Mouse (Mus musculus) left cerebral cortex, postnatal 4 days (tissue): ENCODE results near the gene Cipc. TPM values are rescaled to one million over a fixed set of nuclear protein-coding genes. Genes with fewer than 3 reads are reported as not detected.

Experiments
- total RNA-seq, 2 experiments: library from RNA; stranded (reverse); gene quantifications; 2 replicates each; pipeline ENCODE4 v1.2.3; 2021

Gene Cipc
- total RNA-seq, 2 experiments from 2014 or later, result 56.9 to 60.6 TPM

Other genes starting within 250 kb of the Cipc start
- gene Angel1, start 220.6 kb upstream of the Cipc start, total RNA-seq, result 1 to 10 TPM; 7.9 to 9.8 TPM
- not detected for gene Lrrc74a, start 212.7 kb upstream of the Cipc start, total RNA-seq
- gene Irf2bpl, start 62.2 kb upstream of the Cipc start, total RNA-seq, result 100 to 1,000 TPM; 124 to 127 TPM
- 10 to 100 TPM; 15.8 to 19.0 TPM for gene Zdhhc22, start 43.4 kb downstream of the Cipc start, total RNA-seq
- gene Tmem63c, start 74.3 kb downstream of the Cipc start, total RNA-seq, result 10 to 100 TPM; 29.5 to 30.1 TPM
- gene Ngb, start 155.5 kb downstream of the Cipc start, total RNA-seq, result 1 to 10 TPM; 4.7 to 5.5 TPM
- 10 to 100 TPM; 59.4 TPM for gene Gstz1, start 200.1 kb downstream of the Cipc start, total RNA-seq
- 10 to 100 TPM; 22.4 to 23.8 TPM for gene Pomt2, start 200.9 kb downstream of the Cipc start, total RNA-seq